Mouse (Mus musculus) layer of hippocampus, adult 2 months (tissue): Measurements from ENCODE around the gene Wnk1. TPM values are rescaled to one million over a fixed set of nuclear protein-coding genes. Genes with fewer than 3 reads are reported as not detected.
A peak's percentile ranks its signal among the peaks of the same experiment; 100 is the strongest.
"Not testable (repeated sequence)": the region's sequence is repeated elsewhere in the genome, so short reads cannot be mapped to it uniquely, and the experiment has no call there.

Source experiments
- DNase-seq, 2 experiments: peaks; one replicate each; pipeline ENCODE4 v3.0.0; 2022; ENCODE audit warnings: low spot score in 2 of 2
- H3K27ac ChIP-seq: fragments of 200-600 bp; 2 replicates; pipeline ENCODE4 v1.8.1; 2022
- H3K4me3 ChIP-seq: fragments of 200-600 bp; 2 replicates; pipeline ENCODE4 v1.8.1; 2022; ENCODE audit warnings: mild to moderate bottlenecking
- CTCF ChIP-seq: fragments of 200-600 bp; conservative IDR thresholded peaks from 2 replicates; pipeline ENCODE4 v1.8.1; 2022; ENCODE audit warnings: antibody characterized with exemption, mild to moderate bottlenecking, moderate library complexity
- long read RNA-seq, 2 experiments: library from polyadenylated mRNA; stranded (forward); transcript quantifications; one replicate each; pipeline ENCODE4 v2.0.0; 2021; ENCODE audit warnings: borderline mapping rate in 2 of 2
- total RNA-seq, 2 experiments: library from RNA; stranded (reverse); gene quantifications; 2 replicates each; pipeline ENCODE4 v1.2.3; 2021

Gene Wnk1
- 100 to 1,000 TPM; 185 to 194 TPM for total RNA-seq
- long read RNA-seq, experiment 1, partial matches to known transcripts, result 1 of 11 reads
- long read RNA-seq, experiment 1, other reads (novel, unspliced or antisense), result 10 of 11 reads
- long read RNA-seq, experiment 2, partial matches to known transcripts, result 3 of 18 reads
- long read RNA-seq, experiment 2, other reads (novel, unspliced or antisense), result 15 of 18 reads

DNA sequence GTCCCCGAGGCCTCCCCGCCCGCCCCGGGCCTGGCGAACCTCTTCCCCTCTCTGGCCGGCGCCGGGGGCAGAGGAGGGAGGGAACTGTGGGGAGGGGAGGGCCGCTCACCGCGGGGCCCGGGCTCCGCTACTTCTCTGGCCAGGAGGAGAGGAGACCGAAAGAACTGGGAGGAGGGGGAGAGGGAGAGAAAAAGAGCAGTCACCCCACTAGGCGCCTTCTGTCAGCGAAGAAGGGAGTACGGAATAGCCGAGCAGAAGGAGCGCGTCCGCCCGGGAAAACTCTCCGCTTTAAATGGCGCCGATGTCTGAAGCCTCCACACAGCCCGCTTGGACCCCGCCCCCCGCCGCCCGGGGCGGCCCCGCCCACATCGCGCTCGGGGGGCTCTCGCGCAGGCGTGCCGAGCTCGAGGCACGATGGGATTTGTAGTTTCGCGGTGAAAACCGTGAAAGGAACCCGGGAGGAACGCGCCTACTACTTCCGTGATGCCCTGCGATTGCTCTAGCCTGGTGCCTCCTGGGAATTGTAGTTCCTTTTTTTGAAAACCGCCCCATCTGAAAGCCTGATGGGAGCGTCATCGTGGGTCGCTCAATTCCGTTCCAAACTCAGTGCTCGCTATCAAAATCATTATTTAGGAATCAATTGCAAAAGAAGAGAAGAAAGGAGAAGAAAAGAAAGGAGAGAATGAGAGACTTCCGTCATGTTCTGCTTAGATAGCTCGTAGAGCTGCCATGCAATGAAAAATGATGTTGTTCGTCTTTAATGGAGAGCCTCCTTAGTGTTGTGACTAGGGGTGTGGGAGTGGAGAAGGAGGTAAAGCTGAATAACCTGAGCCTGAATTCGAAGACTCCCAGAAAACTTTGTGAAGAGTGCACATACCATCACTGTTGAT lies at the start of gene Wnk1:
Gene Wnk1, minus strand, starts transcription at position 307 of the 890 bp plus-strand sequence.
- peak; percentile 97 to 99 for DNase-seq
- Histone ChIP-seq H3K4me3 (peak within 1 kb of the TSS; percentile 90), H3K27ac (peak within 1 kb of the TSS; percentile 98)
- TF ChIP-seq CTCF, result no peak

DNA sequence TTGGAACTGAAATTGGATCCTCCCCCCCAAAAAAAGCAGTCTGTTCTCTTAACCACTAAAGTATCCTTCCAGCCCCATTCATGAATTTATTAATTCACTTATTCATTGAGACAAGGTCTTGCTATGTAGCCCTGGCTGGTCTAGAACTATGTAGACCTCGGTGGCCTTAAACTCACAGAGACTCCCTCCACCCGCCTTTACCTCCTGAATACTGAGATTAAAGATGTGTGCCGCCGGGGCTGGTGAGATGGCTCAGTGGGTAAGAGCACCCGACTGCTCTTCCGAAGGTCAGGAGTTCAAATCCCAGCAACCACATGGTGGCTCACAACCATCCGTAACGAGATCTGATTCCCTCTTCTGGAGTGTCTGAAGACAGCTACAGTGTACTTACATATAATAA lies 48.6 kb upstream of the Wnk1 start:
- H3K4me3 ChIP-seq, H3K27ac ChIP-seq, DNase-seq: not testable (repeated sequence)

GRCm38 (mm10) chr6:120085832-120086231 lies 47.4 kb upstream of the Wnk1 start:
- TF ChIP-seq CTCF, result no peak
- Histone ChIP-seq H3K27ac (no peak overlapping the region), H3K4me3 (no peak overlapping the region)
- no peak for DNase-seq

- H3K4me3 ChIP-seq, result no peak overlapping the region
- TF ChIP-seq CTCF, result no peak
- no peak for DNase-seq
- H3K27ac ChIP-seq, result no peak overlapping the region
These were observed 46.5 kb upstream of the Wnk1 start for GRCm38 (mm10) chr6:120084983-120085382.

GRCm38 (mm10) chr6:120083442-120083841 lies 45.0 kb upstream of the Wnk1 start:
- Histone ChIP-seq H3K27ac (no peak overlapping the region), H3K4me3 (no peak overlapping the region)
- no peak for DNase-seq
- TF ChIP-seq CTCF, result no peak

GRCm38 (mm10) chr6:120082951-120083411 lies 44.5 kb upstream of the Wnk1 start:
- no peak overlapping the region for H3K4me3 ChIP-seq
- no peak for TF ChIP-seq CTCF
- no peak overlapping the region for H3K27ac ChIP-seq
- DNase-seq, result no peak

DNA sequence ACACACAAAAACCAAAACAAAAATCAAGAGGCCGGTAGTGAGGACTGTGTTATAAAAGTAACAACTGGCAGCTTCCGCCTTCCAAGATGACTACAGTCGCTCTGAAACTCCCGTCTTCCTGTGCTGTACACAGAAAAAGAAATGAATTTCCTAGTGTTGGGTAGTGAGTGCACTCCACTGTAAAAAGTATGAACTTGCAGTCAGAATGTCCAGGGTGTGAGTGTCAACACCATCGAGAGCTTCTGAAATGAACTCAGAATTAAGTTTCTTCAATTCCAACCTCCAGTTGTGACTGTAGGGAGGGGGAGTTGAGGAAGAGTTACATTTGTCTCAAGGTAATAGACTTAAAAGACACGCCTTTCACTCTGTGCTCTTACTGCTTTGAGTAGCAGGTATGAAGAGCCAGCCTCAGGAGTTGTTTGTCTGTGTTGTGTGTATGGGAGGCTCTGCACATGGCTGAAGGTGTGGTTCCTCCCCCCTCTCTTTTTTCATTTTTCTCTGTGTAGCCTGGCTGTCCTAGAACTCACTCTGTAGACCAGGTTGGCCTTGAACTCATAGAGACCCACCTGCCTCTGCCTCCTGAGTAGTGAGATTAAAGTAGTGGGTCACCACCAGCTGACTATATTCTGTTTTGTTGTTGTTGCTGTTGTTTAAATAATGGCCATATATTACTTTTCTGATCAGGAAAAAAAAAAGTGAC lies 43.9 kb upstream of the Wnk1 start:
- TF ChIP-seq CTCF, result no peak

DNA sequence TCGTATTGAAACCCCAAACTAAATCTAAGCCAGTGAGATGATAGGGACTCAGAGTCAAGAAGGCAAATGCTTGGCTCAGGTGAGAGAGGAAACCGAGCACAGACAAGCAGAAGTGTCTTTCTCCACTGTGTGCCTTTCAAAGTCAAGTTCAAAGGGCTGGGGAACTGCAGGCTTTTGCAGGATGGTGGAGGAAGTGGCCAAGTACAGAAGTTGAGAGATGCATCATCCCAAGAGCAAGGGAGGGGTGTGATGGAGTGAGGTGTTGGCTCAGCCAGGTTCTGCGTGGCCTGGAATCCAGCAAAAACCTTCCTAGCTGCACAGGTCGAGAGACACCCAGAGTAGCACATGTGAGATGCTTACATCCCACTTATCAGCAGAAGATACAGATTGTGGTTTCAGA lies 43.0 kb upstream of the Wnk1 start:
- no peak for DNase-seq
- Histone ChIP-seq H3K4me3 (no peak overlapping the region), H3K27ac (no peak overlapping the region)
- no peak for TF ChIP-seq CTCF

More for the DNA sequence above, 43.9 kb upstream of the Wnk1 start:
- no peak overlapping the region for H3K4me3 ChIP-seq
- no peak for DNase-seq
- H3K27ac ChIP-seq, result no peak overlapping the region

- no peak for TF ChIP-seq CTCF
- H3K4me3 ChIP-seq, result no peak overlapping the region
- no peak overlapping the region for H3K27ac ChIP-seq
- no peak for DNase-seq
These were observed 41.1 kb upstream of the Wnk1 start for GRCm38 (mm10) chr6:120079547-120079946.

DNA sequence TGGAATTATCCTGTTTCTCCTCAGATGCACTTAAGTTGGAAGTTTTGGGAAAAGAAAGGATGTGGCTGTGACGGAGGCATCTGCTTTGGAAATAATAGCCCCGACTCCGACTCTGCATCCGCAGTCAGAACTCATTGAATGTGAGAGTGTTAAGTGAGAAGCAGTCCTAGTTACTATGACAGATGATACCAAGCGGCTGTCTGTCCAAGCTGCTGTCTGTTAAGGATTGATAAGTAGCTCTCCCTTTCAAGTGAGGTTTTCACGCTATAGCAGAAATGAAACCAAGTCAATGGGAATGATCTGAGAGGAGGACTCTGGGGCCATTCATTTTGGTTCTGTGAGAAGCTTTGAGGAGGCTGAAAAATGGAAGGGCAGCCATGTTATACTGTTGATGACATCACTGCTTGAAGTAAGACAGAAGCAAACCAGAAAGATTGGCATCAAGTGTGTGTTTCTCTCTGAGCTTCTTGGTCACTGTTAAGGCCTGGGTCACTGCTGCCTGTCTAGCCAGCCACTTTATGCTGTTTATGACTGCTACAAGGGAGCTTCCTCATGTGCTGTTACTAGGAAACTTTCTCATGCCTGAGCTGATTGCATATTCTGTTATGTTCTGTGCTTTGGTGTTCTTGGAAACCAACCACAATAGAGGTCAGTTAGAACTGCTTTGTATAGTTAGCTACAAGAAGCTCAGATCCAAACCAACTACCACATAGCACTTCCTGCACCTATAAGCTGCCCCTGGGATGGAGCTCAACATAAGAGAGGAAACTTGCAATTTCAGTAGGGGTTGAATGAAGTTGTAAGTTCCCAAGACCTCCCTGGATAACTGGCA lies 38.4 kb upstream of the Wnk1 start:
- no peak for TF ChIP-seq CTCF
- no peak for DNase-seq
- no peak overlapping the region for H3K4me3 ChIP-seq
- no peak overlapping the region for H3K27ac ChIP-seq

DNA sequence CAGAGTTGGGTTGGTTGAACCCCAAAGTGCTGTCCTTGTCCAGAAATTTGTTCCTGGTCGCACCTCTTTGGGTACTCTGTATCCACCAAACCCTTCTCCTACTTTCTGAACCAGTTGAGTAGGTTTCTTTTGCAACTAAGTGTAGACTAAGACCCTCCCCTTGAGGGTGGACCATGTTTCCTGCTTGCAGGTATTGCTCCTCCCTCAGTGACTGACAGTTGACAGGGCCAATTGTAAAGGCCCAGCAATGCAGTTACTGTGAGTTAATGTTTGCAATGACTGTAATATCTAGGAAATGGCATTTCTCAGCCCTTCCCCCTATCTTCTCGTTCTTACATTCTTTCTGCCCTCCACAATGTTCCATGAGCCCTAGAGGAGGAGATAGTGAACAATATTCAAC lies 34.2 kb upstream of the Wnk1 start:
- Histone ChIP-seq H3K27ac (no peak overlapping the region), H3K4me3 (no peak overlapping the region)
- no peak for TF ChIP-seq CTCF
- no peak for DNase-seq

- TF ChIP-seq CTCF, result no peak
- Histone ChIP-seq H3K27ac (no peak overlapping the region), H3K4me3 (no peak overlapping the region)
- DNase-seq, result no peak
These were observed 31.1 kb upstream of the Wnk1 start for GRCm38 (mm10) chr6:120069546-120069945.
